Mouse (Mus musculus) forebrain, postnatal 0 days (tissue): ENCODE measurements around the gene Trim62. TPM values are rescaled to one million over a fixed set of nuclear protein-coding genes. Genes with fewer than 3 reads are reported as not detected.

ENCODE experiments used
- ATAC-seq: fragments of 200-750 bp; cut with Nextera tagmentation; 2 replicates; pipeline ENCODE4 v1.8.0; 2017; ENCODE audit warnings: mild to moderate bottlenecking, moderate library complexity
- DNase-seq: peaks from one replicate; pipeline ENCODE4 v3.0.0-alpha.2; 2015
- H3K27ac ChIP-seq: fragments of 300-500 bp; sonication (generic); 2 replicates; pipeline ENCODE4 v1.5.1; 2014; ENCODE audit warnings: low read depth, mild to moderate bottlenecking, antibody characterized with exemption, low read length, moderate library complexity, mixed read lengths
- H3K27me3 ChIP-seq: fragments of 300-500 bp; sonication (generic); 2 replicates; pipeline ENCODE4 v1.6.1; 2014; ENCODE audit warnings: mild to moderate bottlenecking, low read length, mixed read lengths; ENCODE audit not compliant: insufficient read depth
- H3K36me3 ChIP-seq: fragments of 300-500 bp; sonication (generic); 2 replicates; pipeline ENCODE4 v1.6.1; 2014; ENCODE audit warnings: mild to moderate bottlenecking, moderate library complexity; ENCODE audit not compliant: insufficient read depth
- H3K4me1 ChIP-seq: fragments of 300-500 bp; sonication (generic); 2 replicates; pipeline ENCODE4 v1.6.1; 2014; ENCODE audit warnings: antibody characterized with exemption; ENCODE audit not compliant: insufficient read depth
- H3K4me2 ChIP-seq: fragments of 300-500 bp; sonication (generic); 2 replicates; pipeline ENCODE4 v1.6.1; 2014; ENCODE audit warnings: low read depth, mild to moderate bottlenecking, moderate library complexity
- H3K4me3 ChIP-seq: fragments of 300-500 bp; sonication (generic); 2 replicates; pipeline ENCODE4 v1.5.1; 2014; ENCODE audit warnings: low read depth, low read length, mixed read lengths
- H3K9ac ChIP-seq: fragments of 300-500 bp; sonication (generic); 2 replicates; pipeline ENCODE4 v1.6.1; 2014; ENCODE audit warnings: mild to moderate bottlenecking
- H3K9me3 ChIP-seq: fragments of 300-500 bp; sonication (generic); 2 replicates; pipeline ENCODE4 v1.6.1; 2016; ENCODE audit warnings: low read length
- CTCF ChIP-seq: sonication (generic); IDR thresholded peaks from 2 replicates; pipeline ENCODE4 v1.5.1; 2016; ENCODE audit warnings: antibody characterized with exemption, control low read depth, low read depth
- WGBS: fragments of 180-500 bp; shearing (Covaris S2); extraction: QIAGEN DNeasy Blood & Tissue Kit; methylation state at CpG from one replicate; pipeline ENCODE4 v1.1.7; 2014; 5-methylcytosine and 5-hydroxymethylcytosine counted together
- polyA plus RNA-seq: library from polyadenylated mRNA; unstranded; fragments of >200 nt; fragmentation: Nextera tagmentation; extraction: Ambion mirVana; gene quantifications from 2 replicates; pipeline ENCODE4 v1.2.1, GENCODE M21; 2015
- total RNA-seq: library from RNA; depleted of rRNA; stranded (reverse); fragments of >200 nt; gene quantifications from 2 replicates; pipeline ENCODE4 v1.2.3, GENCODE M21; 2014

Trim62 gene
- total and polyA plus RNA-seq, 2 experiments from 2014 or later, result 15.7 to 20.4 TPM

- Histone ChIP-seq H3K27me3 (no peaks in the 10 kb centered on the region), H3K9me3 (no peaks in the 10 kb centered on the region), H3K4me3 (no peak overlapping the region), H3K27ac (peak overlapping the region; percentile 62), H3K4me1 (peaks cover 5% of the 10 kb centered on the region; the same call in 1 of the 2 replicates), H3K9ac (no peak overlapping the region), H3K4me2 (no peak overlapping the region), H3K36me3 (no peaks in the 10 kb centered on the region)
- TF ChIP-seq CTCF, result no peak
- DNase-seq (no peak), ATAC-seq (no peak)
- WGBS, result 86% methylated on average over 3 of the region's 3 CpGs
Measured at GRCm38 (mm10) chr4:128917119-128917518, 33.7 kb downstream of the Trim62 start.

GRCm38 (mm10) chr4:128917756-128918155, 34.4 kb downstream of the Trim62 start:
- no peak overlapping the region for H3K9ac ChIP-seq
- H3K36me3 ChIP-seq, result no peaks in the 10 kb centered on the region
- H3K4me2 ChIP-seq, result no peak overlapping the region
- peaks cover 5% of the 10 kb centered on the region; the same call in 1 of the 2 replicates for H3K4me1 ChIP-seq
- no peaks in the 10 kb centered on the region for H3K27me3 ChIP-seq
- no peaks in the 10 kb centered on the region for H3K9me3 ChIP-seq
- WGBS, result 48% methylated on average over 6 of the region's 6 CpGs
- TF ChIP-seq CTCF, result no peak
- H3K4me3 ChIP-seq, result no peak overlapping the region
- peak; percentile 46 for DNase-seq
- H3K27ac ChIP-seq, result peak overlapping the region; percentile 83
- peak; percentile 81 for ATAC-seq

DNA sequence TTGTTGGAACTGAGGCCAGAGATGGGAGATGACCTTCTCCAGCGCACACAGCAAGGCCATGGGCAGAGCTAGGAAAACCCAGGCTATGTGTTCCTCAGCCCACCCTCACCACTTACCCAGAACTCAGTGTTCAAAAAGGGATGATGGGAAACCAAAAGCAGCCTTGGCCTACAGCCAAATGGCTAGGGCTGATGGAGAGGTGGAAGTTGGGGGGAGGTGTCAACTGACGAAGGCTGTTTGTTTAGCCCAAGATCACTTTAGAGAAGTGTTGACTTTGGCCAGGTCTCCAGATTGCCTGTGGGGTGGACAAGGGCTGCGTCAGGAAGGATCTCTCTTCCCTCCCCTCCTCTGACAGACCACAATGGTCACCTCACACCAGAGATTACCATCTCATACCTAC, 34.8 kb downstream of the Trim62 start:
- ATAC-seq, result peak; percentile 36; the same call in 1 of the 2 replicates
- DNase-seq, result no peak

GRCm38 (mm10) chr4:128919106-128919505, 35.7 kb downstream of the Trim62 start:
- DNase-seq, result no peak
- Histone ChIP-seq H3K27ac (no peak overlapping the region), H3K9me3 (no peaks in the 10 kb centered on the region), H3K27me3 (no peaks in the 10 kb centered on the region), H3K4me1 (peaks cover 5% of the 10 kb centered on the region; the same call in 1 of the 2 replicates), H3K4me3 (no peak overlapping the region), H3K36me3 (no peaks in the 10 kb centered on the region), H3K4me2 (no peak overlapping the region), H3K9ac (no peak overlapping the region)
- ATAC-seq, result no peak
- TF ChIP-seq CTCF, result no peak
- WGBS, result 26% methylated on average over 10 of the region's 10 CpGs

More for the DNA sequence above, 34.8 kb downstream of the Trim62 start:
- H3K4me1 ChIP-seq, result peaks cover 5% of the 10 kb centered on the region; the same call in 1 of the 2 replicates
- H3K27ac ChIP-seq, result peak overlapping the region; percentile 83
- no peak overlapping the region for H3K4me2 ChIP-seq
- no peak for TF ChIP-seq CTCF
- no peaks in the 10 kb centered on the region for H3K36me3 ChIP-seq
- H3K4me3 ChIP-seq, result no peak overlapping the region
- WGBS, result 48% methylated on average over 3 of the region's 3 CpGs
- H3K9ac ChIP-seq, result no peak overlapping the region
- H3K27me3 ChIP-seq, result no peaks in the 10 kb centered on the region
- no peaks in the 10 kb centered on the region for H3K9me3 ChIP-seq

GRCm38 (mm10) chr4:128923603-128924002, 40.2 kb downstream of the Trim62 start:
- no peak overlapping the region for H3K4me2 ChIP-seq
- DNase-seq, result no peak
- ATAC-seq, result no peak
- H3K27ac ChIP-seq, result no peak overlapping the region
- no peaks in the 10 kb centered on the region for H3K27me3 ChIP-seq
- WGBS, result 94% methylated on average over 3 of the region's 3 CpGs
- no peak overlapping the region for H3K9ac ChIP-seq
- H3K36me3 ChIP-seq, result no peaks in the 10 kb centered on the region
- TF ChIP-seq CTCF, result no peak
- H3K4me1 ChIP-seq, result peaks cover 6% of the 10 kb centered on the region; the same call in 1 of the 2 replicates
- no peak overlapping the region for H3K4me3 ChIP-seq
- no peaks in the 10 kb centered on the region for H3K9me3 ChIP-seq

DNA sequence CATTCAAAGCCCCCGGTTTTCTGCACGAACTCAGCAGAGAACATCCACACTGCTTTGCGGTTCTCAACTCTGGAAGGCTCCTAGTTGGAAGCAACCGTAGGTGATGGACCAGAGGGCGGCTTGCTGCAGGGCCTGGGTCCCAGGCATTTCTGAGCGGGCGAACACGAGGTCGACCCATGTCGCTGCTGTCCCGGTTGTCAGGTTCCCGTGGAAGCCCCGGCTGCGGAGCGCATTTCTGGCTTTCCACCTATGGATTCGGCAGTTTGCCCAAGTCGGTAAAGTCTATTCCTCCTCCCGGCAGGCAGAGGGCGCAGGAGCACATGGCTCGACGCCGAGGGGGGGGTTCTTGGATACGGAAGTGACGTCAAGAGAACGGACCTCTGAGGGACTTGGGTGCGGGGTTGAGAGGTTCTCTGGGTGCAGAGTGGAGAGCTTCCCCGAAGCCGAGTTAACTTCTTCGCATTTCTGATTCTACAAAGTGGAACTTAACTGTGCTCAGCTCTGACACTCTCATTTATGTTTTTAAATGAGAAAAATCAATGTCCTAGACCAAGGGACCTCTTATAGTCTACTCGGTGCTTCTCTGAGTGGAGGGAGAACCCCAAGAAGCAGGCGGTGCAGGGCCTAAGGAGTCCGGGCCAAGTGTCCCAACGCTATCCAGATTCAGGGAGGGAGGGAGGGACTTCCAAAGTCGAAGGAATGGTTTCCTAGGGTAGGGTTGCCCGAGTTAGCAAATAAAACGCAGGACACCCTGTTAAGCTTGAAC, 41.6 kb downstream of the Trim62 start:
- H3K9ac ChIP-seq, result peak overlapping the region; percentile 37
- peak; percentile 94 for TF ChIP-seq CTCF
- H3K27ac ChIP-seq, result no peak overlapping the region
- ATAC-seq (peak; percentile 92), DNase-seq (peak; percentile 96)
- H3K4me1 ChIP-seq, result peaks cover 6% of the 10 kb centered on the region; the same call in 1 of the 2 replicates
- no peaks in the 10 kb centered on the region for H3K36me3 ChIP-seq
- H3K4me3 ChIP-seq, result peak overlapping the region; percentile 37
- H3K9me3 ChIP-seq, result no peaks in the 10 kb centered on the region
- WGBS, result 15% methylated on average over 36 of the region's 36 CpGs
- H3K4me2 ChIP-seq, result peak overlapping the region; percentile 69
- no peaks in the 10 kb centered on the region for H3K27me3 ChIP-seq

DNA sequence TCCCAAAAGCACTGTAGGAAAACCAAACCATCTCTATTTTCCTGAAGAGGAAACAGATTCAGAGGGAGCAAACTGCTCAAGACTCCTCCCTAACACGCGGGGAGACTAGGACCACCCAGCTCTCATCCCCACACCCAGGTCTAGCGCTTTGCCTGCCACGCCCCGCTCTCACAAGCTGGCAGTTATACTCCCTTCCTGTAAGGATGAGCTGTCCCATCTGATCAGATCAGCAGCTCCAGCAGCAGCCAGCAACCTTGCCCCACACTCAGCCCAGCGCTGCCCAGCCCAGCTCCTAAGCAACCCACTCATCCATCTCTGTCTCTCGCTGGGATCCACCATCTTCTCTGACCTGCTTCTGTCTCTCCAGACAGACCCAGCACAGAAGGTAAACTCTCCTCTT, 49.4 kb downstream of the Trim62 start:
- Histone ChIP-seq H3K36me3 (no peaks in the 10 kb centered on the region), H3K9me3 (no peaks in the 10 kb centered on the region), H3K4me1 (no peaks in the 10 kb centered on the region), H3K27ac (no peak overlapping the region), H3K4me3 (no peak overlapping the region), H3K4me2 (no peak overlapping the region), H3K27me3 (no peaks in the 10 kb centered on the region), H3K9ac (no peak overlapping the region)
- DNase-seq (no peak), ATAC-seq (no peak)
- no peak for TF ChIP-seq CTCF
- 76% methylated on average over 7 of the region's 7 CpGs for WGBS
